Mouse (Mus musculus) megakaryocyte, embryonic 14.5 days (primary cell): ENCODE results near the gene Oxnad1. TPM values are rescaled to one million over a fixed set of nuclear protein-coding genes. Genes with fewer than 3 reads are reported as not detected.
"Not testable (repeated sequence)": the region's sequence is repeated elsewhere in the genome, so short reads cannot be mapped to it uniquely, and the experiment has no call there.

Source experiments
- H3K27me3 ChIP-seq: replicated peaks from 2 replicates; pipeline ENCODE3; 2012; ENCODE audit warnings: inconsistent platforms
- H3K36me3 ChIP-seq: replicated peaks from 2 replicates; pipeline ENCODE3; 2012; ENCODE audit warnings: low read length, inconsistent platforms, mixed read lengths
- H3K4me1 ChIP-seq: 2 replicates; pipeline ENCODE4 v1.6.1; 2012; ENCODE audit warnings: inconsistent platforms
- H3K4me3 ChIP-seq: replicated peaks from 2 replicates; pipeline ENCODE3; 2012; ENCODE audit warnings: moderate library complexity, mild to moderate bottlenecking, inconsistent platforms
- H3K9me3 ChIP-seq: 2 replicates; pipeline ENCODE4 v1.6.1; 2012; ENCODE audit warnings: inconsistent platforms
- FLI1 ChIP-seq: IDR thresholded peaks from 2 replicates; pipeline ENCODE4 v1.6.1; 2012; ENCODE audit warnings: low read length, inconsistent platforms, mixed read lengths
- GATA1 ChIP-seq: IDR thresholded peaks from 3 replicates; pipeline ENCODE4 v1.6.1; 2012; ENCODE audit warnings: mixed read lengths, low read length, inconsistent platforms, borderline replicate concordance
- polyA plus RNA-seq: library from polyadenylated mRNA; stranded (reverse); fragments of >175 nt; gene quantifications from 2 replicates; pipeline ENCODE4 v1.2.3, GENCODE M21; 2012; ENCODE audit warnings: low replicate concordance; ENCODE audit not compliant: insufficient read depth

The Oxnad1 gene
- polyA plus RNA-seq, 1 experiment = 17.6 TPM

- Histone ChIP-seq H3K9me3 (no peaks in the 10 kb centered on the region), H3K4me1 (peaks cover 22% of the 10 kb centered on the region), H3K4me3 (no peak overlapping the region), H3K36me3 (no peaks in the 10 kb centered on the region), H3K27me3 (peaks cover 10% of the 10 kb centered on the region)
- no peak for TF ChIP-seq GATA1
- no peak for TF ChIP-seq FLI1
Observed at GRCm38 (mm10) chr14:32120940-32121919, 36.1 kb downstream of the Oxnad1 start.

DNA sequence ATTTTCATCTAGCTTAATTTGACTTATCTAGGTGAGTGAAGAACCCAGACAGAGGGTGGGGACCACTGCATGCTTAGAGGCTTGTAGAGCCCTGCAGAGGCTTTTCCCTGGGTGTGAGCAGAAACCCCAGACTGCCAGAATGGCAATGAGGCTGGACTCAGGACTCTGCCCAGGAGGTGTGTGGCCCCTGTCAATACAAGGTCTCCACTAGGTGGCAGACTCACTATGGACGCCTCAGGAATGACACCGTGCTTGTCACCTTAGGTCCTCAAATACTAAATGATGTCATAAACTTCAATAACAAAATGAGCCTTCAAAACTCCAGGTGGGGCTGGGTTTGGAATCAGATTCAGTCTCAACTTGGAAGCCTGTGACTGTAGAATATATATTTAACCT lies 36.7 kb downstream of the Oxnad1 start:
- H3K4me3 ChIP-seq = no peak overlapping the region
- peaks cover 16% of the 10 kb centered on the region for H3K27me3 ChIP-seq
- no peaks in the 10 kb centered on the region for H3K9me3 ChIP-seq
- H3K4me1 ChIP-seq = peaks cover 27% of the 10 kb centered on the region
- TF ChIP-seq GATA1 (no peak), FLI1 (no peak)
- H3K36me3 ChIP-seq = no peaks in the 10 kb centered on the region

DNA sequence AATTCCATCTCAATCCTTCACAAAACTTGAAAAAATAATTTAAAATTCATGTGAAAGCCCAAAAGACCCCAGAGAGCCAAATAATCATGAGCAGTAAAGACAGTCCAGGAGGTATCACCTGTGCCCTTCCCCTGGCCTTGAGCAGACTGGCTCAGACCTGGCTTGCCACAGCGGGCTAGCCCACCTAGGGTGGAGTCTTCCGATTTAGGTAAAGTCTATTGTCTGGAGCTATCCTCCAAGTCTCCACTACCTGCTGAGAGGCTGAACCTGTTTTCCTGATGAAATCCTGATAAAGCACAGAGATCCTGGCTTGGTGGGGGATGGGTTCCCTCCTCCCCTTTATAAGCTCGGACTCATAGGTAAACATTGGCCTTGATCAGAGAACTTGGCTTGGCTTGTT lies 39.1 kb downstream of the Oxnad1 start:
- H3K9me3 ChIP-seq = no peaks in the 10 kb centered on the region
- TF ChIP-seq GATA1 = no peak
- TF ChIP-seq FLI1 = no peak
- H3K27me3 ChIP-seq = peaks cover 20% of the 10 kb centered on the region
- H3K4me1 ChIP-seq = peaks cover 40% of the 10 kb centered on the region
- no peak overlapping the region for H3K4me3 ChIP-seq
- H3K36me3 ChIP-seq = no peaks in the 10 kb centered on the region

DNA sequence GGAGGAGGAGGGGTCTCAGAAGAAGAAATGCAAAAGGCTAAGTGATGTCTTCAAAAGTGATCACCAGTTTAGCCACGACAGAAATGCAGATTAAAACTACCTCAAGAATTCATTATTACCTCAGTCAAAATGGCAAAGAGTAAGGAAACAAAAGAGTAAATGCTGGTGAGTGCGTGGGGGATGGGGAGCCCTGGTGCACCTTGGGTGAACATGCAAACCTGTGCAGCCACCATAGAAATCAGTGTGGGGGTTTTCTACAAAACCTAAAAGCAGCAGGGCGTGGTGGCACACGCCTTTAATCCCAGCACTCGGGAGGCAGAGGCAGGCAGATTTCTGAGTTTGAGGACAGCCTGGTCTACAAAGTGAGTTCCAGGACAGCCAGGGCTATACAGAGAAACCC lies 40.1 kb downstream of the Oxnad1 start:
- not testable (repeated sequence) for H3K9me3 ChIP-seq, H3K4me3 ChIP-seq, H3K36me3 ChIP-seq
- Histone ChIP-seq H3K27me3 (peaks cover 23% of the 10 kb centered on the region), H3K4me1 (peaks cover 44% of the 10 kb centered on the region)

DNA sequence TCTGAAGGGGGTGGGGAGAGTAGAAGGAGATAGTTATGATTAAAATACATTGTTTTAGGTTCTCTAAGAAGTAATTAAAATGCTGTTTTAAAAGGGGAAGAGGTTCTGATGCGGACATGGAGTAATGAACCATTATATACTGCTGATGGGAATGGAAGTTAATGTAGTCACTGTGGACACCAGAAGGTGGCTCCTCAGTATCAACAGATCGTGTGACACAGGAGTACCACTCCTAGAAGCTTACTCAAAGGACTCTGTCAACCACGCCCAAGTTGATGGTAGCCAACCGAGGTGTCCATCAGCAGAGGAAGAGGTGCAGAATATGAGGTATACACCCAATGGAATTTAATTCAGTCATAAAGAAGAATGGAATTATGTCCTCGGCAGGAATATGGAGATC lies 43.2 kb downstream of the Oxnad1 start:
- no peaks in the 10 kb centered on the region for H3K36me3 ChIP-seq
- TF ChIP-seq GATA1 (no peak), FLI1 (no peak)
- peaks cover 51% of the 10 kb centered on the region for H3K4me1 ChIP-seq
- H3K9me3 ChIP-seq = no peaks in the 10 kb centered on the region
- H3K4me3 ChIP-seq = no peak overlapping the region
- H3K27me3 ChIP-seq = peaks cover 21% of the 10 kb centered on the region

DNA sequence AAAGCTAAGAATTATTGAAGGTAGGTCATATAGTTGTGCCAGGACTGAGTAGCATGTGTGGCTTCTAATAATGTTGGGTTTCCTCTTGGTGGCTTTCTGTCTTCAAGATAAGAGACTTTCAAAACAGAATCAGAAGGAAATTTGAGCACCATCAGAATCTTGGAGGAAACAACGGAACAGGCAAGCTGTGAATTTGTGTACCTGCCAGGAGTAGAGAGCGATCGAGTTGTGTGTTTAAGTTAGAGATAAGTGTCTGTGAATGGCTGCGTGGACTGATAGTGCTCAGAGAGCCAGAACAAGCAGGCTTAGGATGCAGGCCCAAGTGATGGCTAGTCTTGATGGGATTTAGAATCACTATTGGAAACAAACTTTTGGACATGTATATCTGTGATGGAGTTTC lies 46.7 kb downstream of the Oxnad1 start:
- Histone ChIP-seq H3K27me3 (peaks cover 9% of the 10 kb centered on the region), H3K4me1 (peaks cover 69% of the 10 kb centered on the region), H3K36me3 (no peaks in the 10 kb centered on the region), H3K4me3 (peak overlapping the region; percentile 40), H3K9me3 (no peaks in the 10 kb centered on the region)
- TF ChIP-seq GATA1 (no peak), FLI1 (no peak)

DNA sequence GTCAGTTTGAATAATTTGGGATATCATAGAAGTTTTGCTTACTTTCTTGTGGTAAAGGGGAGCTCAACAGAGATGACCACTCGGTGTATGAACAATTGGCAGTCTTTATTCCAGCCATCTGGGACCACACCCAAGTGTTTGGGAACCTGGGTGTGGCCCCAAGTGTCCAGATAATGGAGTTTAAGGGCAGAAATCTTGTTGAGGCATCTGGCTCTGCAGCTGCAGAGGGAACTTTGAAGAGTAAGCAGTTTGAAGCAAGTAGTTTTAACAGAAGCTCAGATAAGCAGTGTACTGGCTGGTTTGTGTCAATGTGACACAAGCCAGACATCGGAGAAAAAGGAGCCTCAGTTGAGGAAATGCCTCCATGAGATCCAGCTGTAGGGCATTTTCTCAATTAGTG lies 49.1 kb downstream of the Oxnad1 start:
- no peaks in the 10 kb centered on the region for H3K36me3 ChIP-seq
- peaks cover 4% of the 10 kb centered on the region for H3K27me3 ChIP-seq
- no peak for TF ChIP-seq GATA1
- no peak for TF ChIP-seq FLI1
- H3K9me3 ChIP-seq = no peaks in the 10 kb centered on the region
- H3K4me1 ChIP-seq = peaks cover 63% of the 10 kb centered on the region
- no peak overlapping the region for H3K4me3 ChIP-seq

DNA sequence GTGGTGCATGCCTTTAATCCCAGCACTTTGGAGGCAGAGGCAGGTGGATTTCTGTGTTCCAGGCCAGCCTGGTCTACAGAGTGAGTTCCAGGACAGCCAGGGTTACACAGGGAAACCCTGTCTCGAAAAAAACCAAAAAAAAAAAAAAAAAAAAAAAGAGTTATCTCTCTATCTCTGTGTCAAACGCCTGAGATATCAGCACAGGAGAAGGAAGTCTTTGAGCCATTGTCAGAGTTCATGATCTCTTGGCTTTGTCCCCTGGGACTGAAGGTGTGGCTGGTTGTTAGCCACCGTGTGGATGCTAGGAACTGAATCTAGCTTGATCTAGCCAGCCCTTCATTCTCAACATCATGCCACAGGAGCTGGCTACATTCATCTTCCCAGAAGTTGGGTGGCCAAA lies 51.3 kb downstream of the Oxnad1 start:
- H3K36me3 ChIP-seq, H3K4me3 ChIP-seq, H3K9me3 ChIP-seq, H3K27me3 ChIP-seq: not testable (repeated sequence)
- H3K4me1 ChIP-seq = peaks cover 71% of the 10 kb centered on the region

DNA sequence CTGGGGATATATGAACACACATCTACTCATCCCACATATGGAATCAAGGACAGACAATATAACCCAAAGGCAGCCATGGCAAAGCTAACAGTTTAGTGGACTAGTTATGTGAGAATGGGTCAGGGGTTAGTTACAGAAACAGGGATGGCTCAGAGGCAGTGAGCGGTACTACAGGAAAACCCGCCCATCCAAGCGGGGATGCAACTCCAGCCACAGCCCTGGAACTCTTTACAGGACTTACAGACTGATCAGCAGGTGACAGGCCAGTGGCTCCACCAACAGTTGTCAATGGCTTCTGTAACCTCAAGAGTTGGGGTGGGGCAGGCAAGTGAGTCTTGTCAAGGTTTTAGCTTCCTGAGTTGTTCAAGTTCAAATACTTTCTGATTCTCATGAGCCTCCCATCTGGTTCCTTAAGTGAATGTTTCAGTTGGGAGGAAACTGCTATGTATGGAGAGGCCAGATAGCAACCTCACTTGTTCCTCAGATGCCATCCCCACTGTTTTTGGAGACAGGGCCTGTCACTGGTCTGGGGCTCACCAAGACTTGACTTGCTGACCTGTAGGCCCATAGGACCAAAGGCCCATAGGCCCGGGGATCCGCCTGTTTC lies 55.3 kb downstream of the Oxnad1 start:
- Histone ChIP-seq H3K27me3 (no peaks in the 10 kb centered on the region), H3K9me3 (no peaks in the 10 kb centered on the region), H3K36me3 (no peaks in the 10 kb centered on the region), H3K4me1 (peaks cover 77% of the 10 kb centered on the region), H3K4me3 (peak overlapping the region; percentile 29)
- TF ChIP-seq GATA1 = no peak; the same call in 2 of the 3 replicates
- no peak for TF ChIP-seq FLI1

- Histone ChIP-seq H3K9me3 (no peaks in the 10 kb centered on the region), H3K4me3 (peak within 1 kb of the TSS; percentile 59), H3K36me3 (peaks cover 3% of the 10 kb centered on the region), H3K4me1 (peaks cover 82% of the 10 kb centered on the region), H3K27me3 (no peaks in the 10 kb centered on the region)
- TF ChIP-seq GATA1 (no peak), FLI1 (no peak)
Observed at GRCm38 (mm10) chr14:32141723-32142122, 56.5 kb downstream of the Oxnad1 start, which contains the start of gene Msmb. Msmb (plus strand) TSS chr14:32142023.
